Mouse (Mus musculus): Measurements from ENCODE around the gene Rbm44.

Rbm44 gene

GRCm38 (mm10) chr1:91144813-91145212 lies at the start of gene Rbm44:
Gene Rbm44, plus strand, starts transcription at chr1:91145089.
- no peak for DNase-seq (ENCODE audit: low read depth, low spot score)

GRCm38 (mm10) chr1:91095258-91095657 lies 49.6 kb upstream of the Rbm44 start:
- no peak for DNase-seq (ENCODE audit: low read depth, low spot score)

- DNase-seq (ENCODE audit: low read depth, low spot score): no peak
Observed at GRCm38 (mm10) chr1:91095853-91096252, 49.0 kb upstream of the Rbm44 start.

- no peak for DNase-seq (ENCODE audit: low read depth, low spot score)
Observed at GRCm38 (mm10) chr1:91096490-91096889, 48.4 kb upstream of the Rbm44 start.

GRCm38 (mm10) chr1:91097283-91097834 lies 47.5 kb upstream of the Rbm44 start:
- no peak for DNase-seq (ENCODE audit: low read depth, low spot score)

GRCm38 (mm10) chr1:91098887-91099286 lies 46.0 kb upstream of the Rbm44 start:
- peak; percentile 78 for DNase-seq (ENCODE audit: low read depth, low spot score)

- no peak for DNase-seq (ENCODE audit: low read depth, low spot score)
Observed at GRCm38 (mm10) chr1:91101709-91102440, 43.0 kb upstream of the Rbm44 start.

GRCm38 (mm10) chr1:91103366-91103983 lies 41.4 kb upstream of the Rbm44 start:
- DNase-seq (ENCODE audit: low read depth, low spot score): no peak

GRCm38 (mm10) chr1:91107548-91107947 lies 37.3 kb upstream of the Rbm44 start:
- no peak for DNase-seq (ENCODE audit: low read depth, low spot score)

- no peak for DNase-seq (ENCODE audit: low read depth, low spot score)
Observed at GRCm38 (mm10) chr1:91109302-91109701, 35.6 kb upstream of the Rbm44 start.

GRCm38 (mm10) chr1:91112171-91112570 lies 32.7 kb upstream of the Rbm44 start:
- no peak for DNase-seq (ENCODE audit: low read depth, low spot score)

GRCm38 (mm10) chr1:91112606-91113005 lies 32.3 kb upstream of the Rbm44 start:
- no peak for DNase-seq (ENCODE audit: low read depth, low spot score)

GRCm38 (mm10) chr1:91122121-91122520 lies 22.8 kb upstream of the Rbm44 start:
- DNase-seq (ENCODE audit: low read depth, low spot score): no peak

- DNase-seq (ENCODE audit: low read depth, low spot score): no peak
Observed at GRCm38 (mm10) chr1:91123004-91123403, 21.9 kb upstream of the Rbm44 start.

- DNase-seq (ENCODE audit: low read depth, low spot score): no peak
Observed at GRCm38 (mm10) chr1:91123466-91123865, 21.4 kb upstream of the Rbm44 start.

GRCm38 (mm10) chr1:91128849-91129248 lies 16.0 kb upstream of the Rbm44 start:
- DNase-seq (ENCODE audit: low read depth, low spot score): no peak

GRCm38 (mm10) chr1:91137036-91137435 lies 7.9 kb upstream of the Rbm44 start:
- no peak for DNase-seq (ENCODE audit: low read depth, low spot score)

- no peak for DNase-seq (ENCODE audit: low read depth, low spot score)
Observed at GRCm38 (mm10) chr1:91151509-91151908, 6.6 kb downstream of the Rbm44 start.

- DNase-seq (ENCODE audit: low read depth, low spot score): no peak
Observed at GRCm38 (mm10) chr1:91166798-91167197, 21.9 kb downstream of the Rbm44 start.

GRCm38 (mm10) chr1:91169157-91169556 lies 24.3 kb downstream of the Rbm44 start:
- no peak for DNase-seq (ENCODE audit: low read depth, low spot score)

GRCm38 (mm10) chr1:91174796-91175195 lies 29.9 kb downstream of the Rbm44 start:
- no peak for DNase-seq (ENCODE audit: low read depth, low spot score)

- no peak for DNase-seq (ENCODE audit: low read depth, low spot score)
Observed at GRCm38 (mm10) chr1:91176026-91176425, 31.1 kb downstream of the Rbm44 start.

- no peak for DNase-seq (ENCODE audit: low read depth, low spot score)
Observed at GRCm38 (mm10) chr1:91176871-91177270, 32.0 kb downstream of the Rbm44 start.

Measured in mesoderm, embryonic 11.5 days (tissue).